In the genomic region with DNA sequence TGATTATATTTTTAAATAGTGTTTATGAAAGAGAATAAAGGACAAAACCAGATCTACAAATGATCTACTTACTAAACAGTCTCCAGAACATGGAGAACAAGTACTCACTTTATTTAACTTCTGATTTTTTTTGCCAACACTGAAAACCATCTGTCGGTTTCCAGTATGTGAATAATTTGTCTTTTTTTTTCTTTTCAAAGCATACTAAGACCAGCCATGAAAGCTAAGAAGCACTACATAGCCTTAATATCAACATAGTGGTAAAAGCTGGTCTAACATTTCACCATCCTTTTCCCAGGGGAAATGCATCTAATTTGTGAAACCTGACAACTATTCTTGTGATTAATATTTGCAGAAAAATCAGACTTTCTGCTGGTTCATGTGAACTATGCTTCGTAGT, we compare ENCODE assay signal across 15 mouse cellular contexts.
"Had no signal": no experiment of that assay in that cellular context is flagged by ENCODE, and none has a peak within 500 bp of the region (broad histone marks: within the 10 kb centered on the region; RNA-seq: fewer than 3 reads in every experiment).

No protein-coding gene starts in this region.

- H3K4me2 ChIP-seq: limb, embryonic 13.5 days; liver, embryonic 15.5 days; midbrain, embryonic 13.5 days; neural tube, embryonic 15.5 days; stomach, embryonic 15.5 days had no signal

- H3K9ac ChIP-seq: limb, embryonic 13.5 days; liver, embryonic 15.5 days; midbrain, embryonic 13.5 days; neural tube, embryonic 15.5 days; stomach, embryonic 15.5 days had no signal

- H3K9me3 ChIP-seq: limb, embryonic 13.5 days; liver, embryonic 15.5 days; midbrain, embryonic 13.5 days; neural tube, embryonic 15.5 days; stomach, embryonic 15.5 days had no signal

- H3K36me3 ChIP-seq: limb, embryonic 13.5 days; midbrain, embryonic 13.5 days; neural tube, embryonic 15.5 days; stomach, embryonic 15.5 days had no signal

- H3K4me1 ChIP-seq: limb, embryonic 13.5 days; liver, embryonic 15.5 days; midbrain, embryonic 13.5 days; neural tube, embryonic 15.5 days had no signal

- H3K4me3 ChIP-seq: limb, embryonic 13.5 days; liver, embryonic 15.5 days; midbrain, embryonic 13.5 days; neural tube, embryonic 15.5 days; stomach, embryonic 15.5 days had no signal

- ATAC-seq: lung, postnatal 0 days; midbrain, embryonic 13.5 days had no signal

- H3K27ac ChIP-seq: limb, embryonic 13.5 days; liver, embryonic 15.5 days; midbrain, embryonic 13.5 days; neural tube, embryonic 15.5 days; stomach, embryonic 15.5 days had no signal

- H3K27me3 ChIP-seq: limb, embryonic 13.5 days; liver, embryonic 15.5 days; midbrain, embryonic 13.5 days; neural tube, embryonic 15.5 days; stomach, embryonic 15.5 days had no signal

- DNase-seq: kidney, adult 8-10 months; kidney, postnatal 25 days; layer of hippocampus, postnatal 36 days; left cerebral cortex, postnatal 4 days; lung, adult 2 months; lung, postnatal 36 days; spleen, adult 18-20 months; thymus, adult 2 months; thymus, postnatal 25 days had no signal
